Mouse (Mus musculus) spleen, adult 2 months (tissue): ENCODE measurements around the gene Prrc2a.

Experiments used
- CTCF ChIP-seq: fragments of 200-500 bp; IDR thresholded peaks from 2 replicates; pipeline ENCODE4 v1.5.1; 2011; ENCODE audit warnings: mild to moderate bottlenecking, inconsistent platforms; ENCODE audit not compliant: insufficient read depth, insufficient read length, insufficient replicate concordance; ENCODE audit errors: extremely low read depth
- POLR2A ChIP-seq: fragments of 200-500 bp; IDR thresholded peaks from 2 replicates; pipeline ENCODE4 v1.6.1; 2011; ENCODE audit warnings: low read depth, low read length, inconsistent platforms

DNA sequence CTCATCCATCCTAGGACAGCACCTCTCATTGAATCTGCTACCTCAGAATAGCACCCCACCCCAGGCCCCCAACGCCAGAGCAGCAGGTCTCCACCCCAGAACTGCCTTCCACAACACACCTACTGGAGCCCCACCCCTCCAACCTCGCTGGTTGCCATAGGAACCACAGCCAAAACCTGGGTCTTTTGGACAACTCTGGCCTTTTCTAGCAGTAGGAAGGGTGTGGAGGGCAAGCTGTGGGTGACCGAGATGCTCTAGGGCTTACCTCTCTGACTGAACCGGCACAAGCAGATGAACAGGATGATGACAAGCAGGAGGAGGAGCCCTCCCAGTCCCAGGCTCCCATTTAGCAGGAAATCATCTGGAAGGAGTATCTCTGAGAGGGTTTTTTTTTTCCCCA is 22.0 kb upstream of the Prrc2a start:
- TF ChIP-seq CTCF (no peak), POLR2A (peak; percentile 40; the same call in 1 of the 2 replicates)
